Mouse (Mus musculus) liver, postnatal 0 days (tissue): ENCODE results near the gene Myo18a.

ENCODE experiments used
- CTCF ChIP-seq: sonication (generic); IDR thresholded peaks from 2 replicates; pipeline ENCODE4 v1.5.1; 2016; ENCODE audit warnings: antibody characterized with exemption, low read depth
- EP300 ChIP-seq: IDR thresholded peaks from 2 replicates; pipeline ENCODE4 v1.6.1; 2016; ENCODE audit warnings: antibody characterized with exemption, low read depth, mild to moderate bottlenecking

- TF ChIP-seq CTCF (no peak), EP300 (no peak)
Observed at GRCm38 (mm10) chr11:77713736-77714135, 49.3 kb upstream of the Myo18a start.
